Mouse (Mus musculus) macrophage (primary cell): ENCODE results near the gene Iqcj. TPM values are rescaled to one million over a fixed set of nuclear protein-coding genes. Genes with fewer than 3 reads are reported as not detected.

Experiments
- H3K27ac ChIP-seq: fragments of 350-480 bp; formaldehyde crosslinking; 2 replicates; pipeline ENCODE4 v1.9.0; 2021
- H3K36me3 ChIP-seq: fragments of 350-480 bp; formaldehyde crosslinking; 2 replicates; pipeline ENCODE4 v1.9.0; 2021; ENCODE audit errors: inconsistent target
- H3K4me3 ChIP-seq: fragments of 350-480 bp; formaldehyde crosslinking; 2 replicates; pipeline ENCODE4 v1.9.0; 2021; ENCODE audit errors: inconsistent target
- H3K79me2 ChIP-seq: fragments of 350-480 bp; formaldehyde crosslinking; 2 replicates; pipeline ENCODE4 v1.9.0; 2021; ENCODE audit errors: inconsistent target
- WGBS: methylation state at CpG from one replicate; pipeline ENCODE4 v1.1.7; 2026; ENCODE audit warnings: inconsistent platforms; ENCODE audit not compliant: missing documents; 5-methylcytosine and 5-hydroxymethylcytosine counted together
- polyA plus RNA-seq: library from polyadenylated mRNA; stranded (reverse); fragments of 250-400 nt; gene quantifications from 3 replicates; pipeline ENCODE4 v1.2.4, GENCODE M21; 2018; ENCODE audit warnings: inconsistent platforms

Gene Iqcj
- polyA plus RNA-seq, 1 experiment from 2014 or later = not detected

- Histone ChIP-seq H3K4me3 (no peak overlapping the region), H3K27ac (no peak overlapping the region), H3K36me3 (no peaks in the 10 kb centered on the region), H3K79me2 (no peaks in the 10 kb centered on the region)
- 35% methylated on average over 2 of the region's 2 CpGs for WGBS
Observed at GRCm38 (mm10) chr3:67925453-67925852, 33.4 kb downstream of the Iqcj start.

- 81% methylated on average over 10 of the region's 10 CpGs for WGBS
- H3K27ac ChIP-seq = no peak overlapping the region
- no peak overlapping the region for H3K4me3 ChIP-seq
- H3K36me3 ChIP-seq = no peaks in the 10 kb centered on the region
- H3K79me2 ChIP-seq = no peaks in the 10 kb centered on the region
Observed at GRCm38 (mm10) chr3:67930424-67931133, 38.6 kb downstream of the Iqcj start.

GRCm38 (mm10) chr3:67931181-67931580 is 39.2 kb downstream of the Iqcj start:
- Histone ChIP-seq H3K79me2 (no peaks in the 10 kb centered on the region), H3K36me3 (no peaks in the 10 kb centered on the region), H3K27ac (no peak overlapping the region), H3K4me3 (no peak overlapping the region)
- 91% methylated on average over 8 of the region's 8 CpGs for WGBS

- Histone ChIP-seq H3K79me2 (no peaks in the 10 kb centered on the region), H3K36me3 (no peaks in the 10 kb centered on the region), H3K27ac (no peak overlapping the region), H3K4me3 (no peak overlapping the region)
- WGBS = 65% methylated on average over 3 of the region's 3 CpGs
Observed at GRCm38 (mm10) chr3:67931914-67932313, 39.9 kb downstream of the Iqcj start.

- Histone ChIP-seq H3K4me3 (no peak overlapping the region), H3K36me3 (no peaks in the 10 kb centered on the region), H3K27ac (no peak overlapping the region), H3K79me2 (no peaks in the 10 kb centered on the region)
- WGBS = 71% methylated on average over 2 of the region's 3 CpGs
Observed at GRCm38 (mm10) chr3:67935829-67936228, 43.8 kb downstream of the Iqcj start.

GRCm38 (mm10) chr3:67947000-67947399 is 55.0 kb downstream of the Iqcj start:
- no peaks in the 10 kb centered on the region for H3K79me2 ChIP-seq
- H3K4me3 ChIP-seq = no peak overlapping the region
- no peak overlapping the region for H3K27ac ChIP-seq
- no peaks in the 10 kb centered on the region for H3K36me3 ChIP-seq
- 83% methylated on average over 2 of the region's 2 CpGs for WGBS

- no peaks in the 10 kb centered on the region for H3K36me3 ChIP-seq
Observed at GRCm38 (mm10) chr3:67952517-67952940, 60.5 kb downstream of the Iqcj start.

GRCm38 (mm10) chr3:67954459-67955065 is 62.5 kb downstream of the Iqcj start:
- Histone ChIP-seq H3K36me3 (no peaks in the 10 kb centered on the region), H3K79me2 (no peaks in the 10 kb centered on the region), H3K4me3 (no peak overlapping the region), H3K27ac (no peak overlapping the region)
- 52% methylated on average over 5 of the region's 5 CpGs for WGBS

More at GRCm38 (mm10) chr3:67952517-67952940, 60.5 kb downstream of the Iqcj start:
- Histone ChIP-seq H3K27ac (no peak overlapping the region), H3K79me2 (no peaks in the 10 kb centered on the region), H3K4me3 (no peak overlapping the region)
- WGBS = 75% methylated on average over 5 of the region's 5 CpGs

- Histone ChIP-seq H3K4me3 (no peak overlapping the region), H3K36me3 (no peaks in the 10 kb centered on the region), H3K27ac (no peak overlapping the region), H3K79me2 (no peaks in the 10 kb centered on the region)
- WGBS = 90% methylated on average over 7 of the region's 7 CpGs
Observed at GRCm38 (mm10) chr3:67959672-67960071, 67.7 kb downstream of the Iqcj start.

- Histone ChIP-seq H3K36me3 (no peaks in the 10 kb centered on the region), H3K27ac (no peak overlapping the region), H3K79me2 (no peaks in the 10 kb centered on the region), H3K4me3 (no peak overlapping the region)
- 67% methylated on average over 3 of the region's 3 CpGs for WGBS
Observed at GRCm38 (mm10) chr3:67960133-67960532, 68.1 kb downstream of the Iqcj start.

GRCm38 (mm10) chr3:67960727-67961126 is 68.7 kb downstream of the Iqcj start:
- Histone ChIP-seq H3K4me3 (no peak overlapping the region), H3K36me3 (no peaks in the 10 kb centered on the region), H3K27ac (no peak overlapping the region), H3K79me2 (no peaks in the 10 kb centered on the region)

GRCm38 (mm10) chr3:67961934-67962639 is 70.1 kb downstream of the Iqcj start:
- no peaks in the 10 kb centered on the region for H3K36me3 ChIP-seq
- no peak overlapping the region for H3K27ac ChIP-seq
- H3K4me3 ChIP-seq = no peak overlapping the region
- 84% methylated on average over 6 of the region's 6 CpGs for WGBS
- no peaks in the 10 kb centered on the region for H3K79me2 ChIP-seq

GRCm38 (mm10) chr3:67974340-67974998 is 82.4 kb downstream of the Iqcj start:
- Histone ChIP-seq H3K27ac (no peak overlapping the region), H3K4me3 (no peak overlapping the region), H3K79me2 (no peaks in the 10 kb centered on the region), H3K36me3 (no peaks in the 10 kb centered on the region)
- 92% methylated on average over 2 of the region's 2 CpGs for WGBS

- 100% methylated on average over 1 of the region's 1 CpGs for WGBS
- Histone ChIP-seq H3K4me3 (no peak overlapping the region), H3K36me3 (no peaks in the 10 kb centered on the region), H3K27ac (no peak overlapping the region), H3K79me2 (no peaks in the 10 kb centered on the region)
Observed at GRCm38 (mm10) chr3:67980006-67980405, 88.0 kb downstream of the Iqcj start.

GRCm38 (mm10) chr3:67983329-67983728 is 91.3 kb downstream of the Iqcj start:
- Histone ChIP-seq H3K36me3 (no peaks in the 10 kb centered on the region), H3K27ac (no peak overlapping the region)
- WGBS = 23% methylated on average over 12 of the region's 12 CpGs

More at GRCm38 (mm10) chr3:67983329-67983728, 91.3 kb downstream of the Iqcj start:
- Histone ChIP-seq H3K4me3 (no peak overlapping the region), H3K79me2 (no peaks in the 10 kb centered on the region)
